Mouse (Mus musculus) retina, postnatal 1 day (tissue): ENCODE measurements around the gene Nxpe5.

ENCODE experiments used
- DNase-seq: peaks from one replicate; pipeline ENCODE4 v3.0.0-alpha.2; 2012

The Nxpe5 gene

DNA sequence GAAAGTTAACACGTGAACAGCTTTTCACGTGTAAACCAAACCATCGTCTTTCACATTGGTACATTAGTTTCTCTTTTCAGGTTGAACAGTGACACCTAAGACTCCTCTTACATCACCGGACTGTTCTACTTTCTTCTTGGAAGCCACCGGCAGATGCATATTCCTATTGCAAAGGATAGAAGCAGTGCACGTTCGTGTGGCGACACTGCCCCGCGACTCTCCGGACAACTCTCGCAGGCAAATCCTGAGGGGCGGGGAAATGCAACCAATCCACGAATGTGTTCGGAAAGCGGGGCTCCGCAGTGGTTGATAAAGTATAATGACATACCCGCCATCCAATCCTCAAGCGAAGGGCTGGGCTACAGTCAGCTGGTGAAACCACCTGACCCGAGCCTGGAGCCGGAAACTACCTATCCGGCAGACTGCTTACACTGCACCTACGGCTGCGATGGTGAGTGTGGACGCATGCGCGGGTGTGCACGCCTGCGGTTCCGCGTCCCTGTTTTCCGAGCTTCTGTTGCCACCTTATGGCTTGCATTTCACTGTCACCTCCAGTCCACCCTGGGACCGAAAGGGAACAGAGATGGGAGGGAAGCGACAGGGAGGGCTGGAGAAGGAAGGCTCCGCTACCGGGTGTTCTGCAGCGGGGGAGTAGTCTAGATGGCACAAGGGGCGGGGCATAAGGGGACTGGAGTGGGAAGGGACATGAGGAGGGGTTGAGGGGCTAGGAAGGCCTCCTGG lies 29.8 kb downstream of the Nxpe5 start, which contains the start of gene Lamtor4:
Gene Lamtor4, plus strand, starts transcription at position 130 of the 741 bp plus-strand sequence.
- DNase-seq, result peak; percentile 98

DNA sequence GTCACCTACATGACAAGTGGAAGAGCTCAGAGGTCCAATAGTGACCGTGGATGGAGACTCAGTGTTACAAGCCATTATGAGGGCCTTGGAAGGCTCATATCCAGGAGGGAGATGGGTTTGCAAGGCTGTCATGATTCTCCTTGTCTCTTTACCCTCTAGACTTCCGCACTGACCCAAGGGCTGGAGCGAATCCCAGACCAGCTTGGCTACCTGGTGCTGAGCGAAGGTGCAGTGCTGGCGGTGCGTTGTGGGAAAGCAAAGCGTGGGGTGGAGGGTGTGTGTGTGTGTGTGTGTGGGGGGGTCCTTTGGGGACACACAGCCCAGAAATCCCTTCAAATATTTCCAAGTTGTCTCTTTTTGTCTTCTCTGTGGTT lies 30.4 kb downstream of the Nxpe5 start:
- no peak for DNase-seq

DNA sequence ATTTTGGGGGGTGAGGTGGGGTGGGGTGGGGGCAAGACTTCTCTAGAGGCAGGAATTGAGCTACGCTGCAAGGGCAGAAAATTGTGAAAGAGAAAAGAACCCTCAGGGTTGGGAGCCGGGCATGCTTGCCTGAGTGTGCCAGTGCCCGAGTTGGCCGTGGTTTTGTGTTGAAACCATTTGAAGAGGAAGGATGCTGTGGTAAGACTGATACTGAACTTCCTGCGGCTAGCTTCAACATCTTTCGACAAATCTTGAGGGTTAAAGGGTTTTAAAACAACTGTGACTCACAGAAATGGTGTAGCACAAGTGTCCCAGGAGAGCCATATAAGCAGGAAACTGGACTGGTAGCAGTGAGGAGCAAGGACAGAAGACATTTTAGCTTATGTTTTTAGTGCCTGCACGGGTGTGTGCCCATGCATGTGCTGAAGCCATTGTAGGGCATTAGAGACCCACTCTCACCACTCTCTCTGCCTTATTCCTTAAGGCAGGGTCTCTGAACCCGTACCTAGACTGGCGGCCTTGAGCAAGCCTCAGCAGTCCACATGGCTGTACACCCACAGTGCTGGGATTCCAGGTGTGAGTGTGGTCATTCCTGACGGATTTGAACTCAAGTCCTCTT lies 31.4 kb downstream of the Nxpe5 start:
- DNase-seq, result no peak

DNA sequence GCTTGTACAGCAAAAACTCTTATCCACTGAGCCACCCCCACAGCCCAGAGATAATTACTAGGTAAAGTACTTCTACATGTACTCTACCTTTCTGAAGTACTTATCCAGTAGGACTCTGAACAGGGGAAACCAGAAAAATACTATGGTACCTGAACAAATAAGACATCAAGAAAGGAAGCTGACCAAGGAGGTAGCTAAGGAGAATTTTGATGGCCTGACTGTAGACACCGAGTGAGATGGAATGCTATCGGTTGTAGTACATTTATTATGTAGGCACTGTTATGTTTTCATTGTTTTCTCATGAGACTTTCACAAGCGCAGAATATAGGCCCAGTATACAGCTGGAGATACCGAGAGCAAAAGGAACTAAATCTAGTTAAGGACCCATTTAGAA lies 31.9 kb downstream of the Nxpe5 start:
- DNase-seq, result no peak

DNA sequence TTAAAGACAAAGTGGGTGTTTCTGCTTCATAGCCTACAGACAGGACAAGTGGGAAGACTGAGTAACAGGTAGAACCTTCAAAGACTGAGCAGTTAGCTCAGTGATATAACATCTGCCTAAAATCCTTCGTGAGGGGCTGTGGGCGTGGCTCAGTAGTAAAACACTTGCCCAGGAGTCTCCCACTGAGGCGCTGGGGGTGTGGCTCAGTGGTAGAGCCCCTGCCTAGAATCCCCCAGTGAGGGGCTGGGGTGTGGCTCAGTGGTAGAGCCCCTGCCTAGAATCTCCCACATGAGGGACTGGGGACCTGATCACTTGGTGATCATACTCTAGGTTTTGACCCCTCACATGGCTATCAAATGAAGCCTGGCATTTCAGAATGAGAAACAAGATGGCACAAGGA lies 32.4 kb downstream of the Nxpe5 start:
- DNase-seq, result no peak

DNA sequence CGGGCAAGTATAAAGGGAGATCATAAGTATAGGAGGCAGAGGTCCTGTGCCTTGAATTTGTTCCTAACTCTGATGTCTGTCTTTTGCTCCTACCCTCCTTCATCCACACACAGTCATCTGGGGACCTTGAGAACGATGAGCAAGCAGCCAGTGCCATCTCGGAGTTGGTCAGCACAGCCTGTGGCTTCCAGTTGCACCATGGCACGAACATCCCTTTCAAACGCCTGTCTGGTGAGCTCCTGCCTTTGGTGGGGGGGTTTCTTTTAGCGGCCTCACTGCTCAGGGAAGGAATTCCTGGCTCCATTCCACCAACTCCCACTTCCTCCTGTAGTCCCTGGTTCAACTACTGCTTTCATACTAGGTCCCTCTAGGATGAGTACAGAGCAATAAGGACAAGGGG lies 32.8 kb downstream of the Nxpe5 start:
- no peak for DNase-seq

DNA sequence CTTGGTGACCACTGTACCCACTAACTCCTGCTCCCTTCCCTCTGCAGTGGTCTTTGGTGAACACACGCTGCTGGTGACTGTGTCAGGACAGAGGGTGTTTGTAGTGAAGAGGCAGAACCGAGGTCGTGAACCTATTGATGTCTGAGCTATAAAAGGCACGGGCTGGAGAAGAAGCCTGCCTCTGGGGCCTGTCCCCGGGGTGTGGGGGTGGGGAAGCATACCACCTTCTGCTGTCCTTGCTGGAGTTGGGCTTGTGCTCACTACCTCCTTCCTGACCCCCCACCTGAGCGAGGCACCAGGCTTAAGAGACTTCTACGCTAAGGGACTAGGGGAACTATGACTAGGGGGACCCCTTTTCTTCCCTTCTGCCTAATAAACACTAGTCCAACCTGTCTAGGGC lies 33.3 kb downstream of the Nxpe5 start:
- no peak for DNase-seq

DNA sequence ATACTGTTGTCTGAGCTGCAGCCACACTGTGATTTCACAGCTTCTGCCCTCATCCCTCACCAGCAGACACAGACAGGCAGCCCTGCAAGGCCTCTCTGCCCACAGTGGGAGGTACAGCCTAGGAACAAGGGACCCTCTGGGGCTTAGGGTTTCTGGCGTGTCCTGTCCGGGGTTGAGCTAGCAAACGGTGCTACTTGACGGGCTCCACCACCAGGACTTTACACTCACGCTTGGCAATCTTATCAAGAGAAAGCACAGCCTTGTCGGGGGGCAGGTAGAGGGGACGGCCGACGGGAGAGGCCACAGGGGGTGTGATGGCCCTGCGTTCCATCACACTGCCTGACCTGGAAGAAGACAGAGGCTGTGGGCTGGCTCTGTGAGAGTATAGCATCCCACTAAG lies 34.4 kb downstream of the Nxpe5 start:
- DNase-seq, result no peak

DNA sequence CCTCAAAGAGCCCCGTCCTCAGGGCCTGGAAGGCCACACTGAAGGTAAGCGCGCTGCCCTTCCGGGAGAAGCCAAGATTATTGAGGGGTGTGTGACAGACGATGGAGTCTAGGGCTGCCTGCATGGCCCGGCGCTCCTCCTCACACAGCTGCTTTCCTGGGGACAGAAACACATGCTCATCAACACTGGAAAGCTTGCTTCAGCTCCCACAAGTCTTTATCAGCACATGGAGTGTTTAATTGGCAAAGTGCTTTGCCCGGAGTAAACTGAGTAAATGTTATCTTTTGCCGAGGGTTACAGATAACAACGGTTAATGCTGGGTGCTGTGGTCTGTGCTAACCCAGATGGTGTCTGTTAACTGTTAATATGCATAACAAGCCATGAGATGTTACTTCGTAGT lies 35.1 kb downstream of the Nxpe5 start:
- no peak for DNase-seq

DNA sequence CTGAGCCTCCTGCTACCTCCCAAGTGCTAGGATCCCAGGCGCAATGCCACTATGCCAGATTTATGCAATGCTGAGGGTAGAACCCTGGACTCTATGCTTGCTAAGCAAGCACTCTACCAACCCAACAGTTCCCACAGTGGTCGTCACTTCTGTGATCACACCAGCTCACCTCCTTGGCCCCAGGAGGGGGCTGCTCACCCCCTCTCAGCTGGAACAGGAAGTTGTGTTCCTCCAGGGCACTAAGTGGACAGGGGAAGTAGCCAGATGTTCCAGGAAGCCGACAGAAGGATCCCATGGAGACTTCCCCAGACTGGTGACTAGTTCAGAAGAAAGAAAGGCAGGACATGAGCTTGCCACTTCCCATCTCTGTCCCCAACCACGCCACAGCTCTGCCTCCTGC lies 36.3 kb downstream of the Nxpe5 start:
- DNase-seq, result no peak

DNA sequence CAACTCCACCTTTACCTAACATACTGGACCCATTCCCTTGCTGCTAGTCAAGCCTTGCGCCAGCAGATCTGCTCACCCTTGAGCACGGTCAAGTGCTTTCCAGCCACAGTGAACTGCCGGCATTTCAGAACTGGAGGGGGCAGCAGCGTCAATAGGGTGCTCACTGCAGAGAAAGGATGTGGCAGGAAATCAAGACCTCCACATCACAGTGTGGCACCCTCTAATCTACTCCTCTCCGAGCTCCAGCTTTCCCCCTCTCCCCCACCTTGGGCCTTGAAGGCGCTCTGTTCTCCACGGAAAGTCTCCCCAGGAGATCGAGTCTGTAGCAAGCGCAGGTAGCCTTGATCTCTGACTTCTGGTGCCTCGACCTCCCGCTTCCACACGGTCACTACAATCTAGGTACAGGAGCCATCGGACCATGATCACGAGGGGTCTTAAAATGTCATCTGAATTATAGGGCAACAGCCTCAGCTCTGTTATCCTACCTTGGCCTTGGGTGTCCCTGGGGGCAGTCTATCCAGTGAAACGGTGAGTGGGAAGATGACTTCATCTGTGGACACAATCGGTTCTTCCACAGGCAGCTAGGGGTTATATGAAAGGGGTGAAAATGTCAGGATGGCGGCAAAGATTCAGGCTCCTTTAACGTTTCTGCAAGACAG lies 37.0 kb downstream of the Nxpe5 start:
- DNase-seq, result no peak

DNA sequence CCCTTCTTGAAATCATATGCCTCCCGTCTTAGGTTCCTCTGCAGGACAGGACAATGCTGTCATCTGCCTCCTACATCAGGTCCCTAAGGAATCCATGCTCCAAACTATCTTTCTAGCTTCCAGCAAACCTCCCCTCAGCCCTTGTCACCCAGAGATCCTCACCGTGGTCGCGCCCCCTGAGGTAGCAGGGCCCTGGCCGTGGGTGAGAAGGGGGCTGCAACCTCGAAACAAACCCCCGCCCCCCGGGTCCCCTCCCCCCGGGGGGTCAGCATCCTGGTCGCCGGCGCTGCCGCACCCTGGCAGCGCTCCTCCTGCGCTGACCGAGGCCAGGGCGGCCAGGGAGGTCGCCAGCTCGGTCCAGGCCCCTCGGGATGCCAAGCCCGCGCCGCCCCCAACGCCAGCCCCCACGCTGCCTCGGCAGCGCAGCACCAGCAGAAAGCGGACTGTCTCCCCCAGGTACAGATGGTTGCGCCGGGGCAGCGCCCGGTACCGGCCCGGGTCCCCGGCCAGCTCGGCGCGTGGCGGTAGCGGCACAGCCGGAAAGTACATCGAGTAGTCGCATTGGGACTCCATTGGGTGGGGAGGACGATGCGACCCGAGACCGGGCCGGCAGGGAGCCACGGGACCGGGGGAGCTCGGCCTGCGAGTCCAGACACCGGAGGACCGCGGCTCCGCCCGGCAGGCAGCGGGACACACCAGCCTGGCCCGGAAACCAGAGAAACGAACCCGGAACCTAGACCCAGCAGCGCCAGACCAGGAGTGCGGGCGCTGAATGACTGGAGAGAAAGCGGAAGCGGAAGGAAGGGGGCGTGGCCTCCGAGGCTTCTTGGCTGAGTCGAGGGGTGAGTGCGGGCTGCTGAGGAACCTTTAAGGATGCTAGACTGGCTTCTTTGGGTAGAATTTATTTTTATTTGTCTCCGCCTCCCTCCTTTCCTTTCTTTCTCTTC lies 37.8 kb downstream of the Nxpe5 start, which contains the start of gene BC037034:
Gene BC037034, minus strand, starts transcription at position 774 of the 947 bp plus-strand sequence.
- peak; percentile 92 for DNase-seq

DNA sequence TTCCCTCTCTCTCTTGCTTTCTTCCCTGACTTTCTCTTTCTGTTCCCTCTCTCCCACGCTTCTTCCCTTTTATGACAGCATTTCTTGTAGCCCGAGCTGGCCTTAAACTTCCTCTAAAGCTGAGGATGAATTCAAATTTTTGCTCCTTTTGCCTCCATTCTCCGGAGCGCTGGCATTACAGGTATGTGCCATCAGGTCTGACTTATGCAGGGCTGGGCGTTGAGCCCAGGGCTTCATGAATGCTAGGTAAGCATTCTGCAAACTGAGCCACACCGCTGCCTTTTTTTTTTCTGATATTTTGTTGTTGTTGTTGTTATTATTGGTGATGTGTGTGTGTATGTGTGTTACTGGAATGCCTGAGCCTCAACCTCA lies 38.5 kb downstream of the Nxpe5 start:
- no peak for DNase-seq

DNA sequence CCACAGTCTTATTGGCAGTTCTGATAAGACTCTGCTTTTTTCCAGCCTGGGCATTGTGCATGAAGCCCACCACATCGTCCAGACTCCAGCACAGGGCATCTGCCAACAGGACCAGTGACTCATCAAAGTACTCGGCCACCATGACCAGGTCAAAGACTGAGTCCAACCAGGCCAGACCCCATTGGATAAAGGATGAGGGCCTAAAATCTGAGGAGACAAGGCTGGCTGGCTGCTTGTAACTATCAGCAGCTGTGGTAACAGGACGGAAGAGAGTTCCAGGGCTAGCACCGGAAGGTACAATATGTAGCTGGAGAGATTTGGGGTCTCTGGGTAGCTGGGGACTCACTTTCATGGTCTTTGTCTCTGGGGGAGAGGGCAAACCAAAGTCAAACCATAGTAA lies 40.0 kb downstream of the Nxpe5 start:
- DNase-seq, result no peak

DNA sequence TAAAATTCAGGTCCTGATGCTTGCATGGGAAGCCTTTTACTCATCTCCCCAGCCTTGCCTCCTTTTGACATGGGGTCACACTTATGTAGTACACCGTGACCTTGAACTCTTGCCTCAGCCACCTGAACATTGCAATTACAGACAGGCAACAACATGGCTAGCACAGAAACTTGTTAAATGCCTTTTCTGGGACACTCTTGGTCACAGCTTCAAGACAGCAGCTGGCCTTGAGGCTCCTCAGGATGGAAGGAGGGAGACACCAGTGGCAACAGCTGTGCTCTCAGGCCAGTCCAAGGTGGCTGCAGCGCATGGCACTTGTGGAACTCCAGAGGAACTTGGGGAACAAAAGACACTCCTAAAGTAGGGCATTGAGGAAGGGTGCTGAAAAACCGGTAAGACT lies 41.4 kb downstream of the Nxpe5 start:
- DNase-seq, result no peak

DNA sequence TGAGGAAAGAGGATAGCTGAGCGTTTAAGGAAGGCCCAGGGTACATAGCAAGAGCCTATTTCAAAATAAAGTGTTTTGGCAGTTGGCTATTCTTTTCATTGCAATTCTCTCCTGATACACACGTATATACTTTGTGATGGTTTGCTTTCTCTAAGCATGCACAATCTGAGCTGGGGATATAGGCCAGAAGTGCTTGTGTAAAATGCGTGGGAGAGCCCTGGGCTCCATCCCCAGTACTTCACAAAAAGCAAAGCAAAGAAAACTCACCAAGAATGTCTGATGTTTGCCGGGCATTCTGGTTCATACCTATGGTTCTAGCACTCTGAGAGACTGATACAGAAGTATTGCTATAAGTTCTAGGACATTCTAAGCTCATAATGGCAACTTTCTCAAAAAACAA lies 43.3 kb downstream of the Nxpe5 start:
- no peak for DNase-seq

DNA sequence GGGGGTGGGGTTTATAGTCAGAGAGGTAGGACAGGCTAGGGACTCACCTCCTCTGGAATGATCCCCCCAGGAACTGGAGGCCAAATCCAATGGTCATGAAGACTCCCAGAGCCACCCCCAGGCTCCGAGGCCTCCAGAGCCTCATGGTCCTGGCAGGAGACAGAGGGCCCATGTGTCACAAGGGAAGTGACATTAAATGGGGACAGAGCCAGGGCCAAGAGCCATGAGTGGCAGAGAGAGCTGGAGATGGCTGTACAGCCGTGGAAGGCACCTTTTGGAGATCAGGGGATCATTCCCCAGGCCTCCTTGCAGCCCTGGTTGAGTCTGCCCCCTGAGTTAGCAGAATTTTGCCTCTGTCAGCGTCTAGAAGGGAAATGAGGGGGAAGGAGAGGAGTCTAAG lies 45.5 kb downstream of the Nxpe5 start:
- DNase-seq, result peak; percentile 32

DNA sequence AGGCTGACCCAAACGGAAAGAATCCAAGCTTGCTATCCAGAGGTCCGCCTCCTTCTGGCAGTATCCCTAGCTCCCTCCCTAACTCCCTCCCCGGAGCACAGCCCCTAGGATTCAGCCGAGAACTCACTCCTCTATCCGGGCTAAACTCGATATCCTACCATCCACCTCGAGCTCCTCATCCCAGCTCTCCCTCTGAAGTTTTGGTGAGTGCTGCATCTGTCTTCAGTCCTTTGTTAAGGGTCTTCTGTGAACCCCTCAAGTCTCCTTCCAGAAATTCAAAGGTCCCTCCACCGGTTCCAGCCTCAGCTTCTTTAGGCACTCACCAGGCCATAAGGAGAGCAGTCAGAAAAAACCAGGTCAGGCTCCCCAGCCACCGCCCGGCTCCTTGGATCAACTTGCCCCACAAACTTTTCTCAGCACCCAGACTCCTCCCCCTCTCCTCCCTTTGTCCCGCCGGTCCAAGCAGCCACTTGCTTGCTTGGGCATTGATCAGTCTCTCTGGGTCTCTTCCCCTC lies 46.8 kb downstream of the Nxpe5 start, which contains the start of gene Gal3st4:
Gene Gal3st4, minus strand, starts transcription at position 432 of the 515 bp plus-strand sequence.
- DNase-seq, result peak; percentile 64

DNA sequence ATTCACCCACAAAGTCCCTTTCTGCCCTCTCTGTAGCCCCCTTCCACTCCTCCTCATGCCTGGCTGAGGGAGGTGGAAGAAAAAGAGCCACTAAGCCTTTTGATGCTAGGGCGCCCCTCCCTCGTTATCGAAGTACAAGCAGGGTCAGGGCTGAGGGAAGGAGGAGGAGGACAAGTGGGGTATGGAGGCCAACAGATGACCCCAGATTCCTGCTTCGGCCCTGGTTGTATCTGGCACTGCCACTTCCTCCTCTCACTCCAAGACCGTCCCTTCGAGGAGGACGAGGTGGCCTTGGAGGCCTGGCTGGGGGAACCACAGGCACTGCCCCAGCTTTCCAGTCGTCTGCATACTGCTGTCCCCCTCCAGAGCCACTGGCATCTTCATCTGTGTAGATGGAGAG lies 48.5 kb downstream of the Nxpe5 start:
- DNase-seq, result no peak

DNA sequence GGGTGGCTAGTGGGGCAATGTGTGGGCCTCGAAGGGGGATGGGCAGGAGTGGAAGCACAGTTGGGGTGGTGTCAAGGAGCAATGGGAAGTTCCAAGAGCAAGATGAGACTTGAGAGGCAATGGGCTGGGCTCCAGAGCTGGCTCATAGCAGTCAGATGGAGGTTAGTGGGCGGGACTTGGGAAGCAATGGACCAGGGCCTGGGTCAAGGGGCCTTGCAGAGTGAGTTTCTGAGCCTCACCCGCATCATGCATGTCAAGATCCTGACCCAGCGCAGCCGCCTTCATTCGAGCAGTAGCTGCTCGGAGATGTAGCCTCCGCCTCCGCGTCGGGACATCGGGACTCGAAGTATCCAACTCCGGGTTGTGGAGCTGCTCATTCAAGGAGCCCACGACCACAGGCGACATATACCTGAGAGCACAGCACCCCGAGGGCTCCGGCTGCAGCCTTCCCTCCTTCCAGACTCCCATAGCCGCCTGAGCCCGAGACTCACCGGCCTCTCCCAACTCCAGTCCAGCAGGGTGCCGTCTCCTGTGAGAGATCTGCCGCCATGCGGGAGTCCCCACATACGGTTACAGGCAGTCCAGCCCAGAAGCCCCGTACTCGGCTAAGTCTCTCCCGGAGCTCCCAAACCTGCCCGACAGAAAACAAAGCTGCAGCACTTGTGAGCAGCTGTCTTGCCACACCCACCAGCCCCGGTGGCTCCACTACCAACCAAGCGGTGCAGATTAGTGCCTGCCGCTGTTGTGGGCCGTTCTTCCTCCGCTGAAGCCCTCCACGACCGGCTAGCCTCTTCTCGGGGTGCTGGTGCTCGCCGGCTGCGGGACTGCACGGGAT lies 49.7 kb downstream of the Nxpe5 start:
- DNase-seq, result peak; percentile 46

DNA sequence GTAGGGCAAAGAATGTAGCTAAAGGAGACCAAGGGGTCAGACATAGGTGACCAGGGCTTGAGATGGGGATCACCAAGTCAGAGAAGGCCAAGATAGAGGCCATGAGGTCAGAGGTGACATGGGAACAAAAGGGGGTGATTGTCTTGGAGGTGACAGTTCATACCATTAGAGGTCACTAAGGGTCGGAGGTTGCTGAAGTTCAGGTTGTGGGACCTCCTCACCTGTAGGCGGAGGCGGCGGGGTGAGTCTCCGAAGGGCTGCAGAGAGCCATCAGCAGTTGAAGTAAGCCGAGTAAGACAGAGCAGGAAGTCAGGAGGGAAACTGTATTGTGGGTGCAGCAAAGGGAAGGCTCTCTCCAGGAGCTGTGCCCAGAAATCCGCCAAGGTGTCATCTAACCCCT lies 52.3 kb downstream of the Nxpe5 start:
- no peak for DNase-seq
